Mouse (Mus musculus) c-Kit-positive CD71-negative TER-119-negative erythroid progenitor cells, embryonic 14.5 days (primary cell): ENCODE data around the gene Nol7.

ENCODE experiments used
- DNase-seq: peaks from one replicate; pipeline ENCODE4 v3.0.0-alpha.2; 2013; ENCODE audit warnings: low read depth

Gene Nol7

GRCm38 (mm10) chr13:43428436-43428835, 30.2 kb downstream of the Nol7 start:
- DNase-seq: no peak

DNA sequence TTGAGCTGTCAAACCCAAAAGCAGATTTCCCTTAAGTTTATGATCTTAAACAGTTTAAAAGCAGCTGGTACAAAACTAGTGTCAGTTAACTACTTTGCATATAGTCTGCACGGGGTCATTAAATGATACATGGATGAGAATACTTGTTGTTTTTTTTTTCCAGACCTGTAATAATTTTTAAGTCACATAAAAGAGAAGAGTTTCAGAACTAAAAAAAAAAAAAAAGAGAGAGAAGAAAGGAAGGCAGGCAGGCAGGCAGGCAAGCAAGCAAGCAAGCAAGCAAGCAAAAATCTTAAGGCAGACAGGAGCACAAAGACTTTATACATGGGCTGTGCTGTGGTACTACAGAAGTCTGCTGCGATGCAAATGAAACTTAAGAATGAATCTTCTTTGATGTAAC, 35.2 kb downstream of the Nol7 start:
- no peak for DNase-seq

GRCm38 (mm10) chr13:43440376-43440775, 42.2 kb downstream of the Nol7 start:
- no peak for DNase-seq

DNA sequence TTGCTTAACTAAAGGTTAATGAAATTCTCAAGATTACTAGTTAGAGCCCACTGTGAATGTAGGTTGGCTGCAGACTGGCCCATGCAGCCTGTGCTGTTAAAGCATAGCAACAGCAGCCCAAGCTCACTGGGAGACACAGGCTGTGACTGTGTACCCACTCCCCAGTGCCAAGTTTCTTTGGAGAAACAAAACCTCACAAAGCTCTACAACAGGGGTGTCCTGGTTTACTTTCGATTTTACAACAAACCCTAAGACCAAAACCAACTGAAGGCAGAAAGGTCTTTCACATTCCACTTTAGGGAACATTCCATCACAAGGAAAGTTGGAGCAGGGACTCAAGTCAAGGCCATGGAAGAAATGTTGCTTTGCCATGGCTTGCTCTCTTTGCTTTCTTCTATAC, 44.4 kb downstream of the Nol7 start:
- no peak for DNase-seq

GRCm38 (mm10) chr13:43443706-43444105, 45.5 kb downstream of the Nol7 start:
- no peak for DNase-seq

DNA sequence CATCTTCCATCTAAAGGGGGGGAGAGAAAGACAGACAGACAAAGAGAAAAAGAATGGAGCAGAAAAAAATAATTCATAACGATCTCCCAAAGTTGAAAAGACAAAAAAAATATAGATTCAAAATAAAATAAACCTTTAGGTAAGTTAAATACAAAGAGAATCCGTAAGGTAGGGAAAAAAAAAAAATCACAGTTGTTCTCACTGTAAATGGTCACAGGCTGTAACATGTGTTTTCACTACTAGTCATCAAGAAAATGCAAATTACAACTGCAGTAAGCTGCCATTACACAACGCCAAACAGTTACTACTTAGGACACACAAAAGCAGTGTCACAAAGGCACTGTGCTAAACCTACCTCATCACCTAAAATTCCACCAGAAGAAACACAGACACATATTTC, 46.5 kb downstream of the Nol7 start:
- no peak for DNase-seq

DNA sequence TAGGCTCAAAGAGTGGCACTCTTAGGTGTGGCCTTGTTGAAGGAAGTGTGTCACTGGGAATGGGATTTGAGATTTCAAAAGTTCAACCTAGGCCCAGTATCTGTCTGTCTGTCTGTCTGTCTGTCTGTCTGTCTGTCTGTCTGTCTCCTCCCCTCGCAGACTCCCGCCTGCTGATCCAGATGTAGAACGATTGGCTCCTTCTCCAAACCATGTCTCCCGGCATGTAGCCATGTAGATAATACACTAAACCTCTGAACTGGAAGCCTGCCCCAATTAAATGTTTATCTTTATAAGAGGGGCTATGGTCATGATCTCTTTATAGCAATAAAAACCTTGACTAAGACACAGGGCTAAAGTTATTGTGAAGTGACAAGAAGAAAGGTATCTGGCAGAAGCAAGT, 47.6 kb downstream of the Nol7 start:
- DNase-seq: no peak

GRCm38 (mm10) chr13:43447721-43448120, 49.5 kb downstream of the Nol7 start:
- DNase-seq: no peak

- DNase-seq: no peak
Measured at GRCm38 (mm10) chr13:43450686-43451085, 52.5 kb downstream of the Nol7 start.

DNA sequence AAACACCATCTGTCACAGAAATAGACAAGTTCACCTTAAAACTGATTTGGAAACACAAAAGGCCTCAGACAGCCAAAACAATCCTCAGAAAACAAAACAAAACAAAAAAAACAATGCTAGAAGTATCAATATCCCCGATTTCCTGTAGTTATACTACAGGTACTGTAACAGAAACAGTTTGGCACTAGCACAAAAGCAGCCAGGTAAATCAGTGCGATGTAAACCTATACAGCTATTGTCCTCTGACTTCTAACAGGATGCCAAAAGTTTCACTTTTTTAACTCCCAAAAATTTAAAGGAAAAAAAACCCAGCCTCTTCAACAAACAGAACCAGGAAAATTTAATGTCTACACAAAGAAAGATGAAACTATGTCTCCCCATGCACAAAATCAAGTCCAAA, 54.0 kb downstream of the Nol7 start:
- DNase-seq: no peak

- no peak for DNase-seq
Measured at GRCm38 (mm10) chr13:43452843-43453605, 54.8 kb downstream of the Nol7 start.

GRCm38 (mm10) chr13:43454431-43454830, 56.2 kb downstream of the Nol7 start:
- no peak for DNase-seq
